23 mouse cellular contexts compared by ENCODE assay signal in the genomic region with DNA sequence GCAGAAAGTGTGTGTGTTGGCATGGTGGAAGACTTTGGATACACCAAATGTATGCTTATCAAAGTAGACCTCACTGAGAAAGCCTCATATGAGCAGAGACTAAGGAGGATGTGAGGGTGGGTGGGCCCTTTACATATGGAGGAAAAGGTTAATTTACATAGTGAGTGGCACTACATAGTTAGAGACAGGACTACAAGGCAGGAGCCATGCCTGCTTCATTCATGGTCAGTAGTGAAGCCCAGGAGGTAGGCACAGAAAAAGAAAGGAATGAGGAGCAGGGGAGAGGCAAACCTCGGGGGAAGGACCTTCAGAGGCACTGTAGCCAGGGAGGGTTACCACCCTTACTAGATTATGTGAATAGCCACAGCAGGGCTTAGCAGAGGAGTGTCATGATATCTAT.
A peak's percentile ranks its signal among the peaks of the same experiment; 100 is the strongest.
DNase-seq lines count a peak whose midpoint lies in the region; ATAC-seq lines count a peak whose summit lies in the region.
"Had no signal": no experiment of that assay in that cellular context is flagged by ENCODE, and none has a peak within 500 bp of the region (broad histone marks: within the 10 kb centered on the region; RNA-seq: fewer than 3 reads in every experiment).

No protein-coding gene starts in this region.

- H3K9me3 ChIP-seq in hindbrain, embryonic 16.5 days (ENCODE audit: control insufficient read depth, low read length), result no peaks in the 10 kb centered on the region
- H3K9me3 ChIP-seq in hindbrain, embryonic 14.5 days (ENCODE audit: control insufficient read depth, low read length), result no peaks in the 10 kb centered on the region
- H3K9me3 ChIP-seq in neural tube, embryonic 15.5 days (replicated peaks), result no peaks in the 10 kb centered on the region
- H3K9me3 ChIP-seq: forebrain, embryonic 10.5 days; heart, embryonic 10.5 days; heart, embryonic 13.5 days; intestine, embryonic 15.5 days had no signal

- no peak overlapping the region for H3K4me2 ChIP-seq in hindbrain, embryonic 16.5 days (ENCODE audit: low read length)
- no peak overlapping the region for H3K4me2 ChIP-seq in hindbrain, embryonic 14.5 days (replicated peaks)
- no peak overlapping the region for H3K4me2 ChIP-seq in neural tube, embryonic 15.5 days
- H3K4me2 ChIP-seq: heart, embryonic 13.5 days; intestine, embryonic 15.5 days had no signal

- no peak overlapping the region; the same call in 1 of the 2 replicates for H3K27ac ChIP-seq in hindbrain, embryonic 16.5 days (ENCODE audit: low read depth, low read length)
- H3K27ac ChIP-seq in hindbrain, embryonic 14.5 days, result no peak overlapping the region
- peak overlapping the region; percentile 54; the same call in 1 of the 2 replicates for H3K27ac ChIP-seq in neural tube, embryonic 15.5 days (replicated peaks)
- H3K27ac ChIP-seq: forebrain, embryonic 10.5 days; gastrocnemius, adult 2 months; heart, embryonic 10.5 days; heart, embryonic 13.5 days; intestine, embryonic 15.5 days had no signal

- no peak overlapping the region for H3K9ac ChIP-seq in hindbrain, embryonic 16.5 days (ENCODE audit: low read depth, low read length)
- no peak overlapping the region for H3K9ac ChIP-seq in hindbrain, embryonic 14.5 days
- no peak overlapping the region for H3K9ac ChIP-seq in neural tube, embryonic 15.5 days (replicated peaks)
- H3K9ac ChIP-seq: forebrain, postnatal 0 days; heart, embryonic 13.5 days; intestine, embryonic 15.5 days had no signal

- H3K36me3 ChIP-seq in hindbrain, embryonic 16.5 days (ENCODE audit: control insufficient read depth, insufficient read depth, low read length), result no peaks in the 10 kb centered on the region
- H3K36me3 ChIP-seq in hindbrain, embryonic 14.5 days (replicated peaks; ENCODE audit: control insufficient read depth, insufficient read depth), result no peaks in the 10 kb centered on the region
- H3K36me3 ChIP-seq in neural tube, embryonic 15.5 days, result no peaks in the 10 kb centered on the region
- H3K36me3 ChIP-seq: forebrain, embryonic 10.5 days; heart, embryonic 10.5 days; heart, embryonic 13.5 days; intestine, embryonic 15.5 days had no signal

- H3K4me1 ChIP-seq in hindbrain, embryonic 16.5 days (ENCODE audit: control insufficient read depth, insufficient read depth, low read depth, low read length), result peaks cover 8% of the 10 kb centered on the region; the same call in 1 of the 2 replicates
- H3K4me1 ChIP-seq in hindbrain, embryonic 14.5 days (replicated peaks; ENCODE audit: control insufficient read depth, insufficient read depth, low read length), result 0 out of 2 replicates have a peak, but pooled peaks cover 4% of the 10 kb centered on the region
- H3K4me1 ChIP-seq in neural tube, embryonic 15.5 days, result peaks cover 9% of the 10 kb centered on the region
- H3K4me1 ChIP-seq: intestine, embryonic 15.5 days had no signal

- 75% methylated on average over 1 of the region's 1 CpGs for WGBS in hindbrain, embryonic 16.5 days
- WGBS in hindbrain, embryonic 14.5 days, result 56% methylated on average over 1 of the region's 1 CpGs
- WGBS in neural tube, embryonic 15.5 days, result 57% methylated on average over 1 of the region's 1 CpGs

- no peak overlapping the region for H3K4me3 ChIP-seq in hindbrain, embryonic 16.5 days (ENCODE audit: low read length)
- H3K4me3 ChIP-seq in hindbrain, embryonic 14.5 days (replicated peaks; ENCODE audit: low read length), result no peak overlapping the region
- no peak overlapping the region for H3K4me3 ChIP-seq in neural tube, embryonic 15.5 days (replicated peaks)
- H3K4me3 ChIP-seq: forebrain, embryonic 10.5 days; gastrocnemius, adult 2 months; heart, embryonic 10.5 days; heart, embryonic 13.5 days; intestine, embryonic 15.5 days had no signal

- peak; percentile 17; the same call in 1 of the 2 replicates for ATAC-seq in hindbrain, embryonic 16.5 days
- ATAC-seq in hindbrain, embryonic 14.5 days (ENCODE audit: low FRiP score), result no peak; the same call in 1 of the 2 replicates
- ATAC-seq in common myeloid progenitor, adult 5-6 weeks (replicated peaks; ENCODE audit: low read depth, poor library complexity, severe bottlenecking), result peak; percentile 13; the same call in 1 of the 2 replicates
- ATAC-seq in neural tube, embryonic 15.5 days (ENCODE audit: low FRiP score), result no peak
- ATAC-seq: CD4-positive, CD25-positive, alpha-beta regulatory T cell, adult 4 months; intestine, embryonic 15.5 days had no signal

- peak; percentile 63 for DNase-seq in heart, adult 11 months
- DNase-seq in heart, adult 8-10 months (ENCODE audit: low spot score), result no peak
- DNase-seq in hindbrain, embryonic 14.5 days (ENCODE audit: low spot score), result no peak
- DNase-seq: adrenal gland, adult 2 months; adrenal gland, postnatal 14 days; cerebellum, adult 11 months; cerebellum, postnatal 36 days; forebrain, postnatal 0 days; gastrocnemius, adult 2 months; gastrocnemius, postnatal 14 days; heart, adult 18-20 months; heart, postnatal 14 days; heart, postnatal 4 days; kidney, adult 11 months; kidney, adult 8-10 months had no signal

- no peaks in the 10 kb centered on the region for H3K27me3 ChIP-seq in hindbrain, embryonic 16.5 days (replicated peaks; ENCODE audit: control insufficient read depth, insufficient read depth, low read length)
- H3K27me3 ChIP-seq in hindbrain, embryonic 14.5 days (ENCODE audit: control insufficient read depth, insufficient read depth, low read length), result no peaks in the 10 kb centered on the region
- no peaks in the 10 kb centered on the region for H3K27me3 ChIP-seq in neural tube, embryonic 15.5 days (replicated peaks)
- H3K27me3 ChIP-seq: heart, embryonic 13.5 days; intestine, embryonic 15.5 days had no signal

Comparison
In these comparisons a context has a peak if more than half of its experiments do, and no peak if none do; other contexts are left out.
1. ATAC-seq: peak in hindbrain, embryonic 16.5 days (single experiment) and common myeloid progenitor, adult 5-6 weeks (single experiment); none in hindbrain, embryonic 14.5 days (single experiment) and neural tube, embryonic 15.5 days (single experiment).